Mouse (Mus musculus) kidney, postnatal 0 days (tissue): ENCODE data around the gene Gigyf1. TPM values are rescaled to one million over a fixed set of nuclear protein-coding genes. Genes with fewer than 3 reads are reported as not detected.
A peak's percentile ranks its signal among the peaks of the same experiment; 100 is the strongest.

Source experiments
- ATAC-seq: fragments of 200-750 bp; cut with Nextera tagmentation; replicated peaks from 2 replicates; pipeline ENCODE4 v1.8.0; 2017; ENCODE audit warnings: low read depth, moderate number of reproducible peaks, moderate TSS enrichment, moderate library complexity; ENCODE audit not compliant: low FRiP score
- DNase-seq: peaks from one replicate; pipeline ENCODE4 v3.0.0-alpha.2; 2016; ENCODE audit warnings: low spot score
- H3K27ac ChIP-seq: fragments of 300-500 bp; sonication (generic); 2 replicates; pipeline ENCODE4 v1.5.1; 2014; ENCODE audit warnings: mild to moderate bottlenecking
- H3K27me3 ChIP-seq: fragments of 300-500 bp; sonication (generic); 2 replicates; pipeline ENCODE4 v1.6.1; 2014; ENCODE audit warnings: low read length, mixed read lengths; ENCODE audit not compliant: insufficient read depth
- H3K36me3 ChIP-seq: fragments of 300-500 bp; sonication (generic); 2 replicates; pipeline ENCODE4 v1.6.1; 2014; ENCODE audit warnings: low read length, mixed read lengths; ENCODE audit not compliant: insufficient read depth
- H3K4me1 ChIP-seq: fragments of 300-500 bp; sonication (generic); replicated peaks from 2 replicates; pipeline ENCODE4 v1.6.1; 2014; ENCODE audit warnings: antibody characterized with exemption, low read length, mixed read lengths; ENCODE audit not compliant: insufficient read depth
- H3K4me2 ChIP-seq: fragments of 300-500 bp; sonication (generic); 2 replicates; pipeline ENCODE4 v1.6.1; 2014; ENCODE audit warnings: mild to moderate bottlenecking, low read length, moderate library complexity, mixed read lengths
- H3K4me3 ChIP-seq: fragments of 300-500 bp; sonication (generic); replicated peaks from 2 replicates; pipeline ENCODE4 v1.5.1; 2014; ENCODE audit warnings: low read depth, low read length
- H3K9ac ChIP-seq: fragments of 300-500 bp; sonication (generic); 2 replicates; pipeline ENCODE4 v1.6.1; 2014; ENCODE audit warnings: low read depth, low read length
- H3K9me3 ChIP-seq: fragments of 300-500 bp; sonication (generic); replicated peaks from 2 replicates; pipeline ENCODE4 v1.6.1; 2016; ENCODE audit warnings: low read length, inconsistent platforms, mixed read lengths
- CTCF ChIP-seq: IDR thresholded peaks from 2 replicates; pipeline ENCODE4 v1.5.1; 2016; ENCODE audit warnings: antibody characterized with exemption, low read depth, mild to moderate bottlenecking, moderate library complexity
- WGBS: fragments of 180-500 bp; shearing (Covaris S2); extraction: QIAGEN DNeasy Blood & Tissue Kit; methylation state at CpG from one replicate; pipeline ENCODE4 v1.1.7; 2014; 5-methylcytosine and 5-hydroxymethylcytosine counted together
- polyA plus RNA-seq: library from polyadenylated mRNA; unstranded; fragments of >200 nt; fragmentation: Nextera tagmentation; extraction: Ambion mirVana; gene quantifications from 2 replicates; pipeline ENCODE4 v1.2.1, GENCODE M21; 2015

Gigyf1 gene
- polyA plus RNA-seq, 1 experiment from 2014 or later = 9.3 TPM

GRCm38 (mm10) chr5:137511706-137512105, 6.6 kb upstream of the Gigyf1 start:
- ATAC-seq (no peak), DNase-seq (no peak)
- H3K27ac ChIP-seq = no peak overlapping the region
- no peaks in the 10 kb centered on the region for H3K36me3 ChIP-seq
- H3K9me3 ChIP-seq = no peaks in the 10 kb centered on the region
- H3K4me3 ChIP-seq = peak overlapping the region; percentile 98; the same call in 1 of the 2 replicates
- WGBS = 52% methylated on average over 3 of the region's 3 CpGs
- peak overlapping the region; percentile 94 for H3K4me2 ChIP-seq
- H3K4me1 ChIP-seq = peaks cover 7% of the 10 kb centered on the region; the same call in 1 of the 2 replicates
- H3K9ac ChIP-seq = peak overlapping the region; percentile 100; the same call in 1 of the 2 replicates
- no peaks in the 10 kb centered on the region for H3K27me3 ChIP-seq
- no peak for TF ChIP-seq CTCF

- Histone ChIP-seq H3K4me3 (no peak overlapping the region), H3K36me3 (no peaks in the 10 kb centered on the region), H3K4me1 (peaks cover 7% of the 10 kb centered on the region; the same call in 1 of the 2 replicates), H3K4me2 (no peak overlapping the region), H3K9me3 (no peaks in the 10 kb centered on the region), H3K27me3 (no peaks in the 10 kb centered on the region), H3K9ac (no peak overlapping the region), H3K27ac (no peak overlapping the region)
- WGBS = 77% methylated on average over 11 of the region's 11 CpGs
- DNase-seq (peak; percentile 46), ATAC-seq (no peak)
- TF ChIP-seq CTCF = peak; percentile 68; the same call in 1 of the 2 replicates
Observed at GRCm38 (mm10) chr5:137512847-137513794, 5.2 kb upstream of the Gigyf1 start.

- no peak overlapping the region for H3K27ac ChIP-seq
- H3K27me3 ChIP-seq = no peaks in the 10 kb centered on the region
- TF ChIP-seq CTCF = no peak
- peaks cover 7% of the 10 kb centered on the region; the same call in 1 of the 2 replicates for H3K4me1 ChIP-seq
- peaks cover 7% of the 10 kb centered on the region; the same call in 1 of the 2 replicates for H3K36me3 ChIP-seq
- no peak overlapping the region; the same call in 1 of the 2 replicates for H3K9ac ChIP-seq
- no peak for DNase-seq
- H3K9me3 ChIP-seq = no peaks in the 10 kb centered on the region
- ATAC-seq = no peak
- WGBS = 85% methylated on average over 12 of the region's 12 CpGs
- no peak overlapping the region for H3K4me3 ChIP-seq
- no peak overlapping the region for H3K4me2 ChIP-seq
Observed at GRCm38 (mm10) chr5:137513951-137514721, 4.2 kb upstream of the Gigyf1 start.

- 95% methylated on average over 3 of the region's 3 CpGs for WGBS
- H3K9ac ChIP-seq = no peak overlapping the region
- ATAC-seq = no peak
- no peak overlapping the region for H3K4me2 ChIP-seq
- H3K27ac ChIP-seq = no peak overlapping the region
- peaks cover 7% of the 10 kb centered on the region; the same call in 1 of the 2 replicates for H3K4me1 ChIP-seq
- H3K36me3 ChIP-seq = peaks cover 14% of the 10 kb centered on the region
- no peak overlapping the region for H3K4me3 ChIP-seq
- DNase-seq = no peak
- H3K9me3 ChIP-seq = no peaks in the 10 kb centered on the region
- TF ChIP-seq CTCF = no peak
- H3K27me3 ChIP-seq = no peaks in the 10 kb centered on the region
Observed at GRCm38 (mm10) chr5:137514811-137515210, 3.5 kb upstream of the Gigyf1 start.

- DNase-seq = no peak
- Histone ChIP-seq H3K9ac (no peak overlapping the region), H3K9me3 (no peaks in the 10 kb centered on the region), H3K36me3 (peaks cover 57% of the 10 kb centered on the region), H3K27ac (no peak overlapping the region), H3K4me1 (no peaks in the 10 kb centered on the region), H3K27me3 (no peaks in the 10 kb centered on the region), H3K4me3 (no peak overlapping the region), H3K4me2 (no peak overlapping the region)
- no peak for ATAC-seq
- TF ChIP-seq CTCF = no peak
- WGBS = 88% methylated on average over 27 of the region's 27 CpGs
Observed at GRCm38 (mm10) chr5:137519691-137520550, 1.6 kb downstream of the Gigyf1 start.
